Mouse (Mus musculus) liver, adult 2 months (tissue): Measurements from ENCODE around the gene Zdhhc8.

Source experiments
- CTCF ChIP-seq: fragments of 200-500 bp; IDR thresholded peaks from 2 replicates; pipeline ENCODE4 v1.5.1; 2011; ENCODE audit warnings: low read depth, low read length, control low read depth
- POLR2A ChIP-seq: fragments of 200-500 bp; IDR thresholded peaks from 2 replicates; pipeline ENCODE4 v1.6.1; 2011; ENCODE audit warnings: low read length, control low read depth; ENCODE audit not compliant: insufficient read depth; ENCODE audit errors: extremely low read depth

DNA sequence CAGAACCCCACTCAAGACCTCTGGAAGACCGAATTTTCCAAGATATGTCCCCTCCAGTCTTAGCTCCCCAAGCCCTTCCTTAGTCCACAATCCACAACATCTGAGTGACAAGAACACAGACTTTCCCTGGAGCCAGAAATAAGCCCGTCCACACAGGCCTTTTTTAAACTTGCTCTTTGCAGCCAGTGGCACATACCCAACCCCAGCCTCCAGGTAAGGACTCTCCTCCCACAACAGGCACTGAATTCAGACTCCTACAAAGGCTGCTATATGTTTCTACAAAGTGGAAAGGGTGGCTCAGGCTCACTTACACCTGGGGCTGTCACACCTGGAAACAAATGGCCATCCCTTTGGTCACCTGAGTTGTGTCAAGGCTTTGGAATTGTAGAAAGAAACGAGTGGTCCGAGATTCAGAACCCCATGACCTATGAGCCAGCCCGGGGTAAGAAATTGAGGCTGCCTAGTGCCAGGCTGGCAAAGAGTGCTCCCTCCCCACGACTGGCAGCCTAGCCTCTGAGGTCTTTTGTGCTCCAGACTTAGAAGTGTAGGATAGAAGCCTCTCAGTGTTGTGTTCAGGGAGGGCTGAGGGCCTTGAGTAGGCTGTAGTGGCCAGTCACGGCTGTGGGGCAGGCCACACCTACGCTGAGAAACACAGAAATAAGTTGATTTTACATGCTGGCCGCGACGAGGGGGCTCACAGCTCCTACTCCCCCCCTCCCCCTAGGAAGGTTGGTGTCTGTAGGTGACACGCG is 841 bp downstream of the Zdhhc8 start:
- no peak for TF ChIP-seq CTCF
- TF ChIP-seq POLR2A = no peak
